Mouse (Mus musculus) left cerebral cortex, postnatal 36 days (tissue): ENCODE results near the gene Hps1. TPM values are rescaled to one million over a fixed set of nuclear protein-coding genes. Genes with fewer than 3 reads are reported as not detected.
A peak's percentile ranks its signal among the peaks of the same experiment; 100 is the strongest.
"Not testable (repeated sequence)": the region's sequence is repeated elsewhere in the genome, so short reads cannot be mapped to it uniquely, and the experiment has no call there.

ENCODE experiments used
- DNase-seq, 2 experiments: peaks; one replicate each; pipeline ENCODE4 v3.0.0; 2021 to 2022; ENCODE audit warnings: low spot score in 2 of 2, mixed read lengths in 1 of 2
- intact Hi-C: fragments of 180-260 bp; cut with DNase I; formaldehyde crosslinking; loops from one replicate; pipeline ENCODE4 v1.15.1; 2025
- total RNA-seq, 2 experiments: library from RNA; stranded (reverse); gene quantifications; 2 replicates each; pipeline ENCODE4 v1.2.3; 2021

Gene Hps1
- total RNA-seq: 1 to 10 TPM; 8.0 to 9.6 TPM

DNA sequence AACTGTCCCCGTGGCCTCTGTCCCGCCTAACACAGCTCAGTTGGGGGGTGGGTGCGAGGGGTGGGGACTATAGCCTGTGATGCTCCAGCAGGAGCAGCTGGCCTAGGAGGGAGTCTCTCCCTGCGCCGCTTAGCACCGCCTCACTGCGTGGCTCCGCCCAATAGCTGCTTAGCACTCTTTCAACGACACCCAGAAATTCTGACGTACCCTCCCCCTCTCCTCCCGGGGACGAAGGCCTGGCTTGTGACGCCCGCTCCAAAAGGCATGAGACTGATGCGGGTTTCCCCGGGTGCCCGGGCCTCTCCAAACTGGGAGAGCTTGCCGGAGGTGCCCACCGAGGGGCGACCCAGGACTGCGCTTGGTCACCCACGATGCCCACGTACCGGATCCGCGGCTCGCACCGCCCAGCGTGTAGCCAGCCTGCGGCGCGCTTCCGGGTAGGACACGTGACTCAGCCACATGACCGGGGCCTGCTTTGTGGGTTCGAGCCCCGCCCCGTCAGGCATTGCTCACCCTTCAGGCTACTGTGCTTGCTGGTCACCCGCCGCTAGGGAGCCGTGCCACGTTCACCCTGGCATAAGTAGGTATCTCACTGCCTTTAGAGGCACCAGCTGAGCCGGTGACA, at the start of gene Hps1:
TSS of gene Hps1 (minus strand) at position 448 of the 625 bp plus-strand sequence.
- intact Hi-C loops: no loop called here
- DNase-seq: peak; percentile 92

DNA sequence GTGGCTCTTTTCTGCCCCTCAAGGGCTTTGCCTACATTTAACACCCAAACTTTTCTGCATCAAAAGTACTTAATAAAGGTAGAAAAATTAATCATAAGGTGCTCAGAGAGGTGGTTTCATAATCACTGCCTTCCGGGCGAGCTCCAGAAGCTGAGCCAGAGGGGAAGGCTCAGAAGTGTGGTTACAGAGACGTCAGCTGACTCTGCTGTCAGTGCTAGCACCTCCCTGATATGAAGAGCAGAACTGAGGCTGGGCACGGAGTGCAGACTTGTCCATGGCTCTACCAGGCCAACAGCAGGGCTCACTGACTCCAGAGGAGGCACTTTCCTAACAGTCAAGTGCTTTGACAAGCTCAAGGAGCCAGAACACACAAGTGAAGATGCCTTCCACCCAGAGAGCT, 49.4 kb upstream of the Hps1 start:
- no peak for DNase-seq
- intact Hi-C loops: no loop called here

DNA sequence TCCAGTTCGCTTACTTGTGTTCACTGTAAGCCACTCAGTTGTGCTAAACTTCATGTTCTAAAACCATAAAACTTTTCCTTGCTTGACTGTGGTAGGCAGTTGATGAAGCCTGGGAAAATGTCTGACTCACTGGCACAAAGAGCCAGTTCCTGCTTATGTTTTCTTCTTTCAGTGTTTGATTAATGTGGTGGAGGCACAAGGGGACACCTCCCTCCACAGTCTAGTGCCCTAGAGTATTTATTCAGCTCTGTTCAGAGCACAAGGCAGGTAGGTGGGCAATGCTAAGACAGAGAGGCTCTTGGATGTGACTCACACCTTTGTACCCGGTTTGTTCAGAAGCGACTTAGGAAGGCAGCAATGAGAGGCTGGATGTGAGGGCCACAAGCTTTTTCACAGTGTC, 48.1 kb upstream of the Hps1 start:
- intact Hi-C loops: no loop called here
- no peak for DNase-seq

DNA sequence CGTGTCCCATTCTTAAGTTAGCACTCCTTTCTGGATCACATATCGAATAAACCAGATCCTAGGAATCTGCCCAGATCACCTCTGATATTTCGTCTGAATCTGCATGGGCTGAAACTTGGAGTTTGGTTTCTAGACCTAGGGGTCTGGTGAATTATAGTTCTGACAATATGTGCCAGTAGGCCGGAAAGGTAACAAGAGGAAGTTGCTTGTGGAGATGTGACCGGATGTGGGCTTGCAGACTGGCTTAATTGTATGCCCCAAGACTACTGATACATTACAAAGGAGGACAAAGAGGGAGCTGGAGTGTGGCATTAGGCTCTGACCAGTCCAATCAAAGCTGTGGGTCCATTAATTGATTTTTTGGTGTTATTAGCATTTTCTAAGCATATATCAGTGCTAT, 40.3 kb upstream of the Hps1 start:
- intact Hi-C loops: no loop called here
- no peak for DNase-seq

DNA sequence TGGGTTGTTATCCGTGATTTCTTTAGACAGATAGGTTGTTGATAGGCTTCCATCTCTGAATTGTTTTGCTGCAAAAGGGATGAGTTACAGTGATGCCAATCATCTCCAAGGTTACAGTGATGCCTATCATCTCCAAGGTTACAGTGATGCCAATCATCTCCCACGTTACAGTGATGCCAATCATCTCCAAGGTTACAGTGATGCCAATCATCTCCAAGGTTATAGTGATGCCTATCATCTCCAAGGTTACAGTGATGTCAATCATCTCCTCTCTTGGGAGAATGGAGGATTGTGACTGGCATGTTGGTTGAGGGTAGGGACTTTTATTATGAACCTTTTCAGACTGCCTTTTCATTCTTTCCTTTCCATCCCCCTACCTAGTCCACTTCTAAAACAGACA, 38.0 kb upstream of the Hps1 start:
- DNase-seq: no peak
- intact Hi-C loops: no loop called here

DNA sequence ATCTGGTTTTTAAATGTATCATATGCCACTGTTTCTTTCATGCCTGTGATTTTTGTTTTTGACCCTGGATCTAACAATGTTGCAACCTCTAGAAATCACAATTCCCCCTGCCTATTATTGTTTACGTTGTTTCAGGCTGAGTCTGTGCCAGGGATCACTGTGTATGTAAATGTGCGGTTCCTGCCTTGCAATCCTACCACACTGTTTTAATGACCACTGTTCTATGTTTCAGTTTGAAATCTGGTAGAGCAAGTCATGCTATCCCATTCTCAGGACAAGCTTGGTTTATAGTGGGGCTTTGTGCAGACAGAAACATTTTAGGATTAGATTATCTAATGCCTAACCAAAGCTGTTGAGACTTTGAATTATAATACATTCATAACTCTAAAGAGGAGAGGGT, 36.5 kb upstream of the Hps1 start:
- DNase-seq: no peak
- intact Hi-C loops: no loop called here

DNA sequence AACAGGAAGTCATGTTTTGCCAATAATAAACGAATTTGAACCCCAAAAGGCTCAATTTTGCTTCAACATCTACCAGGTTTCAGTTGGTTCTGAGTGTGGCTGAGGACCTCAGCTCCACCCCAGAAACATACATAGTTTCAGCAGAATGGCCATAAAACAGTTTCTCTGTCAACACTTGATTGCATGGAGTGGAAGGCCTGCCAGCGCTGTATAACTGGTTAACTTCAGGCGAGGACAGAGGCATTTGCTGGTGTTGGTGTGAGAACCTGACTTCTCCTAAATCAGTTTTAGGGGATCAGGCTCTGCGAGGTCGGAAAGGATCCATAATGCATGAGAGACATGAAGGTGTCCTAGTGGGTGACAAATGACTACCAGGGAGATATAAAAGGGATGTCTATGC, 30.4 kb upstream of the Hps1 start:
- intact Hi-C loops: no loop called here
- no peak for DNase-seq

DNA sequence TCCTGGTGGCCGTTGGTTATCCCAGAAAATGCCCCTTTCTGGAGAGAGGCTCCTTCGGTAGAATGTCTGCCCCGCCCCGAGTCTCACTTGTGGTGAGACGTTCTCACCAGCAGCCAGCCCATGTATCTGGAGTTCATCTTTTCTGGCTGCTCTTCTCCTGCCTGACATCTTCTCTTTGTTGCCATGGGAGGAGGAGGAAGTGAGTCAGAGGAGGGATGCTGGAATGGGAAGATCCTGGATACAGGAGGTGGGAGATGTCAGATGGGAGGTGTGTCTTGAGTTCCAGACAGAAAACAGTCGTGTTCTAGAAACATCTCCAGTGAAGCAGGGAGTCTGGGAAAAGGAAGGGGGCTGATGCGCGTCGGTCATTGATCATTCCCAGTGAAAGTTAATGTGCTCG, 29.7 kb upstream of the Hps1 start:
- intact Hi-C loops: no loop called here
- no peak for DNase-seq

DNA sequence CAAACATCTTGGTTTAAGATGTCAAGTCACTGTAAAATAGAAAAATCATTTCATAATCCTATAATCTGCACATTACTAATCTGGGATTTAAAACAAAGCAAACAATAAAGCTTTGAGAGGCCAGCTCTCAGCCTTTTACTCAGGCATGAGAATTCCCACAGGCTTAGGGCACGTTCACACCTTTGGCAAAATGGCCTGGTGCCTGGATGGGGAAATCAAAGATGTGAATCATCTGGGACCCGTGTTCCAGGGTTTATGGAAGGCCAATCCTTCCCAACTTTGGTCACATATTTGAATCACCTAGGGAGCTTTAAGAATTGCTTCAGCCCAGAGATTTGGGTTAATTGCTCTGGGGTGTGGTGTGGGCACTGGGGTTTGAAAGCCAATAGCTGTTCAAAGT, 18.1 kb upstream of the Hps1 start:
- no peak for DNase-seq
- intact Hi-C loops: loop anchor here (5.0 to 10.0 kb wide), 2 partner anchors 227 to 689 kb away; no protein-coding TSS in a partner anchor

DNA sequence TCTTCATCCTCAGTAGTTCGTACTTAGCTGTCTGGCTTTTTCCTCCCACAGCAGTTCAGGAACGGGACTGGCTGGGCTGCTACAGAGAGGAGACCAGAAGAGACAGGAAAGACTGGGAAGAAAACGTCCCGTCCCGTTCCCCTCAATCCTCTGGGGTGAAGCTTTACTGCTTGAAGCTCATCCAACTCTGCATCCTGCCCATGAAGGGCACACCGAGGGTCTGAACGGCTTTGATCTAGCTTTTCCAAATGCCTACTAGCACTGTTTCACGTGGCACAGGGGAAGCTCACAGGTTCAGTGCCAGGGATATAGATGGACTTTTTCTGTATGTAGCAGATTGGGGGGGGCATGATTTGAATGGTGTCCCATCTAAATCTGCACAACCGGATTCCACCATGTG, 16.0 kb upstream of the Hps1 start:
- intact Hi-C loops: loop anchor here (1.0 to 10.0 kb wide), 4 partner anchors 229 to 692 kb away; no protein-coding TSS in a partner anchor
- DNase-seq: no peak

DNA sequence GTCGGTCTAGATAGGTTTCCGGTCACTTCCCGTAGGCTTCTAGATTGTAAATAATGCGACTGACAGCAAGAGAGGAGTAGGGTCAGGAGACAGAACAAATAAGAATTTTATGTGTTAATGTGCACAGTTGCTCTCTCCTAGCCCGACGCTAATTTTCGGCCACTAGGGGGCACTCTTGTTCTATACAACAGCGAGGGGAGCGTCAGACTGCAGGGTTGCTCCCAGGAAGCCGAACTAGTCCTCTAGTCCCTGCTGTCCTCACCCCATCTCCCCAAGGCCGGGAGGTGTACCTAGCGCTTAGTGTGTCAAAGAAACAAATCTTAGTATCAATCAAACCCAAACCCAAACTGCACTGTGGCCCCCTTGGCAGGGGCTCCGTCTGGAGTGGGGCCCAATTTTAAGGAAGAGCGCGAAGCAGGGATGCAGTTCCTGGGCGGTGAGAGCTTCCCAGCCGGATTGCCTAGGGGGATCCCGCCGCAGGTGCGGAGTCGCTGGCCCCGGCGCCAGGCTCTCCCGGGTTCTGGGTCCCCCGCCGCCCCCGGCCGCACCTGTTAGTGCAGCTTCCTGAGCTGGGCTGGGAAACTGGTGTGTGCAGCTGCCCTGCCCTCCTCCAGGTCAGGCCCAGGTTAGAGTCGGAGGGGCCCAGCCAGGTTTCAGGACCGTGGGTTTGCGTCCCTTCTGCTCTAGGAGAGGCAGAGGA, 15.3 kb upstream of the Hps1 start:
- peak; percentile 85 to 91 for DNase-seq
- intact Hi-C loops: loop anchor here (1.0 to 10.0 kb wide), 4 partner anchors 230 to 692 kb away; no protein-coding TSS in a partner anchor

DNA sequence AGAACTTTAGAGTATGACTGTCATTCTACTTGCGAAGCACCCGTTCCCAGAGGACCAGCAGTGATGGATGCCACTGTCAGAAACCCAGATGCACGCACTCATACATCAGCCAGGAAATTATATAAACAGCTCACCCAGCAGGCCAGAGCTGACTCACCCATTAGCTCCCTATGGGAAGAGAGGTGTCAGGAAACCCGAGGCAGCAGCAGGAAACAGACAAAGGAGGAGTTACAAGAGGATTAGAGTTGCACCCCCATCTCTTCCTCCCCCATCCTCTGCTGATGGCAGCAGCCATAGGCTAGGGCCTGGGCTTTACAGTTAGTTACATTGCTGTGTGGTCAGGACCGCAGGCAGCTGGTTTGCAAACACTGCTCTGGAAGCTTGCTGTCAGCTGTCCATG, 8.5 kb upstream of the Hps1 start:
- intact Hi-C loops: no loop called here

DNA sequence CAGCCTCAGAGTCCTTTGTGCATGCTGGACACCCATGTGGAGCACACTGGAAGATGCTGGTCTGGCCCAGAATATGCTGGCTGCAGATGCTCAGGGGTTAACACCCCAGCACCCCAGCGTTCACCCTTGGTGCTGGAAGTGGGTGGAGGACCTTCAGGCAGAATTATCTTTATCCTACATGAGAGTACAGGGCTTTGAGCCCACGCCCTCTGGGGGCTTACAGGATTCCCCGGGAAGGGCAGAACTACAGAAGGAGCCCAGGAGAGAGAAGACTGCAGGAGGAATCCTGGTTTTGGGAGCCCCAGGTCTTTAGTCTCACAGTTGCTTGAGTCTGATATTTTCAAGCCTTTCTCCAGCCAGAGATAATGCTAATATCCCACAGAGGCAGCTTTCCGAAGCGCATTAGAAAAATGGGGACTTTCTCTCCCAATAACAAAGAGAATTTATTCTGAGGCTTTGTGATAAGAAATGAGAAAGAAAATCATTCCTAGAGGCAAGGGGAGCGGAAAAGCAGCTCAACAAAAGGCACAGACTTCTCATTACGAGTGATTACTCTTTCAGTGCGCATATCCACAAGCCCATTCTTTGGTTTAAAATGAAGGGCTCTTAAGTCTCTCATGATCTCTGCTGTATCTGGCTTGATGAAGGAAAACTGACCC, 5.9 kb upstream of the Hps1 start:
- DNase-seq: no peak
- intact Hi-C loops: no loop called here

More for the DNA sequence above, 8.5 kb upstream of the Hps1 start:
- DNase-seq: no peak

DNA sequence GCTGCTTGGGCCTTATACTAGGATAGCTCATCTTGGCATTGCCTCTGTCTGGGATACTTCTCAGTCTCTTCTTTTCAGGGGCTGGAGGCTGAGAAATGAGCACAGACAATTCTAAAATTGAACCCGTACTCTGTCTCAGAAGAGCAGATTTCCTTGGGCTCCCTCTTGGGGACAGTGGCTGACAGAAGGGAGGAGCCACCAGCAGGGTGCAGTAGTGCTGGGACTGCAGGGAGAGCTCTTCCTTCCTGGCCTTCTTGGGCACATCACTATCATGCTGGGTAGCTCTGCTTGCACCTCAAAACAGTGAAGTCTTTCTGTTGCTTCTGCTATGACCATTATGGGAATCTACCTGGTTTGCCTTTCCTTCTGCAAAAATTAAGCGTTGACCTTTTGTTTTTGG, 5.4 kb upstream of the Hps1 start:
- DNase-seq: no peak
- intact Hi-C loops: no loop called here

DNA sequence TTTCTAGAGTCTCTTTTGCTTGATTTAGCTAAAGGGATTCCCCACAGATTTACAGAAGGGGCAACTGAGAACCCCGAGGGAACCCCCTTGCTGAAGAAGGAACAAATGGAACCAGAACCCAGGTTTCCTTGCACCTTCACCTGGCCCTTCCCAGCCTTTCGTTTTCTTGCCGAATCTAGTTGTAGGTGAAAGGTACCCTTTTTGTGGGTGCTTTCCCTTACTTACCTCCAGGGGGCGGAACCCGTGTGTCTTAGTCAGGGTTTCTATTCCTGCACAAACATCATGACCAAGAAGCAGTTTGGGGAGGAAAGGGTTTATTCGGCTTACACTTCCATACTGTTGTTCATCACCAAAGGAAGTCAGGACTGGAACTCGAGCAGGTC, 369 bp upstream of the Hps1 start:
- intact Hi-C loops, DNase-seq: not testable (repeated sequence)

DNA sequence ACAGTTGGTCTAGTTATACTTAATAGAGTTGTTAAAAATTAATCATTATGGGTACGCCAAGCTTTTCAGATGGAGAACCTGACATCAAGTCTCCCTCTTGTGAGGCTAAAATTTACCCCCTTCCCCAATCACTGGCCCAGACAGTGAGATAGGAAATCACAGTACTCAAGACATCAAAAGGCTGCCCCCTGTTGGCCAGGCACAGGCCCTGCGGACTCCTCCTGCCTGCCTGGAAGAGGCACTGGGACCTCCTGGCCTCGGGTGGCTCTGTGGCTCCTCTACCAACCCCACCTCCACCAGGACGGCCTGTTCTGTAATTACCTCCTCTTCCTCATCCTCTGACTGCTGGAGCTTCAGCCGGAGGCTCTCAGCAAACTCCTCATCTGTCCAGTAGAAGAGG, 2.0 kb downstream of the Hps1 start:
- intact Hi-C loops: no loop called here
- no peak for DNase-seq

DNA sequence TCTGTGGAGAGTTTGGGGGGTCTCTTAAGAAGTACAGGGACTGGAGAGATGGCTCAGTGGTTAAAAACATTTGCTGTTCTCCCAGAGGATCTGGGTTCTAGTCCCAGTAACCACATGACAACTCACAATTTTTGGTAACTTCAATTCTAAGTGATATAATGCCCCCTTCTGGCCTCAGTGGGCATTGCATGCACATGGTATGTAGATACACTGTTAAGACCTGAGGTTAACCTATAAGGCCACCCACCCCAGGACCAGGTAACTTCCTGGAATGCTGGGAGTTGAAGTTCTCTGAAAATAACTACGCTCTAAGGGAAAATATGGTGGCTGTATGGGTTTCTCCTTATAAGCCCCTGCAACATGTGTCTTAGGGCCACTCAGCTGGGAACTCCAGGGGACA, 3.0 kb downstream of the Hps1 start:
- intact Hi-C loops: no loop called here
- DNase-seq: no peak

DNA sequence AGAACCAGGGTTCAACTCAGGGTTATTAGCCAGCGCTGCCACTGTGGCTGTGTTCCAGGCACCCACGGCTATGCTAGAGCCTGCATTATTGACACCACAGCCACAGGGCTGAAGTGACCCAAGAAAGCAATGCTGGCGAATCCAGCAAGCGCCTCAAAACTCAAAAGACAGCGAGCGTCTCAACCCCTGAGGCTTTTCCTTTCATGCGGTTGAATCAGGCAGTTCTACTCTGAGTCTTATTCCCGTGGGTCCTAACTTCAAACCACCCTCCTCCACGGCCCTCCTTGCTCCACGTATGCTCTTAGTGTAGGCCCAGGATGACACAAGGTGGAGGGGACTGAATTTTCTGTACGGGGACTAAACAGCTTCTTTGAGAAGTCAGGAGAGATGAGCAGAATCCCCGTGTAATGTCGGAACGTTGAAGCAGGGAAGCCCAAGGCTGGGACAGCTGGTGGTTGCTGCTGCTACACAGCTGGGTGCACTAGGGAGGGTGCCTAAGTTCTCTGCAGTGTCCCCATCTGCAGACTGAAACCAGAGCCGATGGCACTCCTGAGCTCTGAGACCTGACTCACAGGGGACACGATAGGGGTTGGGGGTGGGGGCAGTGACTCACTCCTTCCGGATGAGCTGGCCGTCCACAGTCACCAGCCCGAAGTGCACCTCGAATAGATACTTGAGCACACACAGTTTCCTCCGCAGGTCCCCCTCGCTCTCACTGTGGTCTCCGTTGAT, 9.5 kb downstream of the Hps1 start:
- DNase-seq: no peak
- intact Hi-C loops: no loop called here

DNA sequence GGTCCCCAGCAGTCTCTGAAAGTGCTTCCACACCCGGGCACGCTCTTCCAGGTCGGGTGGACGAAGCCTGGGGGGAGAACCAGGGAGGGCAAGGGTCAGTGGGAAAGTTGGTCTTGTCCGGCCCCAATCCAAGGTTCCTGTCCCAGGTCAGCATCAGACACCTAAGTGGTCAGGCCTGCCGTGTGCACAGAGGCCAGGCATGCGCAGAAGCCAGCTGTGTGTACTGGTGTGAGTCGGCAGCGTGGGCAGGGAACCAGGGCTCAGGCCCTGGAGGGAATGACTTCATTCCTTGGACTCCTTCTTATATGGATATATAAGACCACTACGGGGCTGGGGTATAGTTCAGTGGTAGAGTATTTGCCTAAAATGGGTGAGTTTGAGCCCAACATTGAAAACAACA, 10.1 kb downstream of the Hps1 start:
- intact Hi-C loops: no loop called here

DNA sequence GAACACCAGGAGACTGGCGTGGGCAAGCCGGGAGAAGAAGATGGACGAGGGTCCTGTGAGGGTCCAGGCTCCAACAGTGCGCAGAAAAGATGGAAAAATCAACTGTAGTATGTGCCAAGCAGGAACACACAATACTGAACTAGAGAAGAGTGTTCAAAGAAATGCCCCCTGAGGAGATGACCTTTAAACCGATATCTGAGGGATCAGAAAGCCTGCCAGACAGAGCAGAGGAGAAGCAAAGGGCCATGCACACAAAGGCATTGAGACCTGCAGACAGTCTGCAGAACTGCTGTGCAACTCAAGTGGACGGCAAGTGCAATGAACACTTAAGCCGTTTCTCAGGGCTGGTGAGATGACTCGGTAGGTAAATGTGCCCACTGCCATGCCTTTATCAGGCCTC, 12.4 kb downstream of the Hps1 start:
- intact Hi-C loops: no loop called here
- no peak for DNase-seq

More for the DNA sequence above, 10.1 kb downstream of the Hps1 start:
- DNase-seq: no peak
